Mouse (Mus musculus) spleen, adult 2 months (tissue): Measurements from ENCODE around the gene Gm28035. TPM values are rescaled to one million over a fixed set of nuclear protein-coding genes. Genes with fewer than 3 reads are reported as not detected.

Source experiments
- DNase-seq, 2 experiments: peaks; one replicate each; pipeline versions ENCODE4 v3.0.0 to v3.0.0-alpha.2; 2012 to 2021; ENCODE audit warnings: low spot score in 2 of 2, low read depth in 1 of 2
- H3K27ac ChIP-seq: fragments of 200-500 bp; 2 replicates; pipeline ENCODE4 v1.5.1; 2012; ENCODE audit warnings: low read length, inconsistent platforms; ENCODE audit not compliant: insufficient read depth
- H3K27me3 ChIP-seq: fragments of 200-500 bp; 2 replicates; pipeline ENCODE4 v1.6.1; 2012; ENCODE audit warnings: mild to moderate bottlenecking, moderate library complexity, low read length, inconsistent platforms; ENCODE audit not compliant: control insufficient read depth, insufficient read depth
- H3K36me3 ChIP-seq: fragments of 200-500 bp; 2 replicates; pipeline ENCODE4 v1.6.1; 2012; ENCODE audit warnings: mild to moderate bottlenecking, low read length, inconsistent platforms; ENCODE audit not compliant: control insufficient read depth, insufficient read depth
- H3K4me1 ChIP-seq: fragments of 200-500 bp; 2 replicates; pipeline ENCODE4 v1.6.1; 2011; ENCODE audit warnings: inconsistent platforms; ENCODE audit not compliant: control insufficient read depth, insufficient read depth, insufficient read length
- H3K4me3 ChIP-seq: fragments of 200-500 bp; 2 replicates; pipeline ENCODE4 v1.5.1; 2011; ENCODE audit warnings: mild to moderate bottlenecking, inconsistent platforms; ENCODE audit not compliant: insufficient read depth, insufficient read length; ENCODE audit errors: extremely low read depth
- CTCF ChIP-seq: fragments of 200-500 bp; IDR thresholded peaks from 2 replicates; pipeline ENCODE4 v1.5.1; 2011; ENCODE audit warnings: mild to moderate bottlenecking, inconsistent platforms; ENCODE audit not compliant: insufficient read depth, insufficient read length, insufficient replicate concordance; ENCODE audit errors: extremely low read depth
- POLR2A ChIP-seq: fragments of 200-500 bp; IDR thresholded peaks from 2 replicates; pipeline ENCODE4 v1.6.1; 2011; ENCODE audit warnings: low read depth, low read length, inconsistent platforms
- WGBS: fragments of 180-500 bp; shearing (Covaris S2); methylation state at CpG from one replicate; pipeline ENCODE4 v1.1.7; 2018; 5-methylcytosine and 5-hydroxymethylcytosine counted together
- polyA plus RNA-seq: library from polyadenylated mRNA; depleted of rRNA; stranded (reverse); fragments of >200 nt; gene quantifications from 2 replicates; pipeline ENCODE4 v1.2.3, GENCODE M21; 2012

The Gm28035 gene
- polyA plus RNA-seq, 1 experiment, result 6.0 TPM

DNA sequence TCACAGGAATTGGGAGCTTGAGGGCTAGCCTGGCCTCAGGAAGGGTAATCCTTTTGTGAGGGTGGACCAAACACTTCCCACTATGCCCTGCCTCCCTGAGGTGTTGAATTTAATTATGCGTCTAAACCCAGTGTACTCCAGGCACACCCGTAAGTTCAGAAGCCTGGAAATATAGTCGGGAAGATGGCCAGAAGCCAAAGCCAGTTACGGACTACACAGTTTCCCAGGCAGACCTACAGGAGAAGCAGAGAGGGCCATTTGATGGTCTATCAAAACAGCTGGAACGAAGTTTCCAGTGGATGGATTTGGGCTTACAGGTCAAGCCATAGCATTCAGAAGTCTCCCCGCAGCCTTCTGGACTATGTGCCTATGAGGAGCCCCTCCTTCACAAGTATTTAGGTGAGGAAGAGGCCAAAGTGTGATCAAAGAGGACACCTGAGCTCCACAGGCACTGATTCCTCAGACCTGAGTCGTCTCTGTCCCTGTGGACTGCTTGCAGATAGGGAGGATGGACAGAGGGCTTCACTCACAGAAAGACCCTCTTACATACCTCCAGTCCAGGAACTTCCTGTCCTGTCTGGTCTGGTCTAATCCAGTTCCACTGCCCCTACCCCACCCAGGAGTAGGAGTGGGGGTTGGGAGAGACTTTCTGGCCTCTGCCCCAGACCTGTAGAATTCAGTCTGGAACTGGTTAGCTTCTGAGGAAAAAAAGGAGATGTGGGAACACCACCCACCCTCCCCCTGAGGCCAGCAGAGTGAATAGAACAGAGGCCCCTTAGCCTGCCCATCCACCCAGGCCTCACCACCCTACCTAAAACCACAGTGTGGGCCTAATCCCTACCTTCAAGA lies 24.5 kb downstream of the Gm28035 start:
- Histone ChIP-seq H3K4me3 (no peak overlapping the region), H3K4me1 (no peaks in the 10 kb centered on the region), H3K36me3 (peaks cover 21% of the 10 kb centered on the region), H3K27ac (peak overlapping the region; percentile 62), H3K27me3 (no peaks in the 10 kb centered on the region)
- 91% methylated on average over 7 of the region's 7 CpGs for WGBS
- no peak for DNase-seq
- TF ChIP-seq CTCF, result no peak
- no peak for TF ChIP-seq POLR2A

DNA sequence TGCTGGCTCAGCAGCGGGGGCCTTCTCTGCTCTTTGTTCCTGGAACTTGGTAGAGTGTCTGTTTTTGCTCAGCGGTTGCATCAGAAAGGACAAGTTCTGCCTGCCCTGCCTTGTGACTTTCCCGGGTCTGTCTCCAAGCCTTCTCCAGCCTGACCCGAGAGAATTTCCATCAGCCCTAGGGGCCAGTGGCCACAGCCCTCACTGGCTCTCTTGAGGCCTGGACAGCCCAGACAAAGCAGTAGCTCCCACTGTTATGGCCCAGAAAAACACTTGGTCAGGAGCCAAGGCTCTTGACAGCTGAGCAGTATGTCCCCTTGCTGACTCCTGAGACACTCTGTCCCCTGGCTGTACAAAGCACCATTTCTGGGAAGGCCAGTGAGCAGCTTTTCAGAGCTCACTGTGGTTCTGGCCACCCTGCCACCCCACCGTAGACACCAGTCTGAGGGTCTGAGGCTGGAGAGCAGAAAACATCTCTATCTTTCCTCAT lies 25.4 kb downstream of the Gm28035 start, which contains the start of gene Phyhd1:
TSS of gene Phyhd1 (plus strand) at position 437 of the 487 bp plus-strand sequence.
- Histone ChIP-seq H3K36me3 (peaks cover 20% of the 10 kb centered on the region), H3K27me3 (no peaks in the 10 kb centered on the region), H3K27ac (peak within 1 kb of the TSS; percentile 62), H3K4me1 (peaks cover 2% of the 10 kb centered on the region; the same call in 1 of the 2 replicates), H3K4me3 (no peak within 1 kb of the TSS)
- no peak for DNase-seq
- TF ChIP-seq CTCF (no peak), POLR2A (no peak)
- WGBS, result 82% methylated on average over 5 of the region's 5 CpGs

DNA sequence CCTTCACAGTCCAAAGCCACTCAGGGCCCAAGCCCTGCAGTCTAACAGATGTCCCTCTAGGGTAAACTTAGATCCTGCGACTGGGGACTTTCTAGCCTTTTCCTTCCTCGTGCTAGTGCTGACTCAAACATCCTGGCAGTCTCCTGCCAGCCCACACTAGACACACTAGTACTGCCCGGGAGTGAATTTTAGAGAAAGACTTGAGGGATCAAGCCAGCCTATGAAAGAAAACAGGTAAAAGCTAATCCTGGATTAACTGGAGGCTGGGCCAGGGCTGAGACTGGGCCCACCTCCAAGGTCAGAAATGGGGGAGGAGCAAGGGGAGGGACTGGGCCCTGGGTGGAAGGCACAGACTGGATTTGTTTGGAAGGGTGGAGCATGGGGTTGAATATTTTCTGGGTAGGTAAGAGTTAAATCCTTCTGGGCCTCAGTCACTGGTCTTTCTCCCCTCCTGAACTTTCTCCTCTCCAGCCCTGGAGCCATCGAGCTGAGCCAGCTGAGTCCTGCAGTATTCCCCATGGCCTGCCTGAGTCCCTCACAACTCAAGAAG lies 26.1 kb downstream of the Gm28035 start:
- H3K4me3 ChIP-seq, result no peak overlapping the region
- DNase-seq, result no peak
- H3K4me1 ChIP-seq, result peaks cover 2% of the 10 kb centered on the region; the same call in 1 of the 2 replicates
- no peaks in the 10 kb centered on the region for H3K27me3 ChIP-seq
- TF ChIP-seq CTCF, result no peak
- TF ChIP-seq POLR2A, result no peak
- H3K27ac ChIP-seq, result peak overlapping the region; percentile 62
- 43% methylated on average over 4 of the region's 4 CpGs for WGBS
- peaks cover 20% of the 10 kb centered on the region for H3K36me3 ChIP-seq

- Histone ChIP-seq H3K4me3 (no peak overlapping the region), H3K27me3 (no peaks in the 10 kb centered on the region), H3K27ac (no peak overlapping the region), H3K4me1 (peaks cover 2% of the 10 kb centered on the region; the same call in 1 of the 2 replicates), H3K36me3 (peaks cover 12% of the 10 kb centered on the region)
- no peak for TF ChIP-seq POLR2A
- DNase-seq, result no peak
- WGBS, result 93% methylated on average over 2 of the region's 2 CpGs
Observed at GRCm38 (mm10) chr2:30267466-30267865, 27.1 kb downstream of the Gm28035 start.

DNA sequence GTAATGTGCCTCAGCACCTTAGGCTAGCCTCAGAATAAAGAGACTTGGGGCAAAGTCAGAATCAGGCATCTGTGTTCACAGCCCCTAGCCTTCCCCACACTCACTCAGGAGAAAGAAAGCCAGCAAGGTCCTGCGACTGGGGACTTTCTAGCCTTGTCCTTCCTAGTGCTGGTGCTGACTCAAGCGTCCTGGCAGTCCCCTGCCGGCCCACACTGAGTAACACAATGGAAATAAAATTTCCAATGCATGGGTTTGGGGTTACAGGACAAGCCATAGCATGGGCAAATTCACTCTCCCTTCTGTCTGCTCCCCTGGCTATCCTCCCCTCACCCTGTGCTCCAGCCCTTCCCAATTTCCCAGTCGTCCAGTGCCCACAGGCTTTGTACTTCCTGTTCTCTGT lies 28.0 kb downstream of the Gm28035 start:
- H3K4me3 ChIP-seq, result no peak overlapping the region
- peaks cover 7% of the 10 kb centered on the region for H3K36me3 ChIP-seq
- 76% methylated on average over 4 of the region's 4 CpGs for WGBS
- H3K27me3 ChIP-seq, result no peaks in the 10 kb centered on the region
- H3K27ac ChIP-seq, result peak overlapping the region; percentile 52
- DNase-seq, result no peak
- TF ChIP-seq POLR2A, result no peak
- peaks cover 2% of the 10 kb centered on the region; the same call in 1 of the 2 replicates for H3K4me1 ChIP-seq

DNA sequence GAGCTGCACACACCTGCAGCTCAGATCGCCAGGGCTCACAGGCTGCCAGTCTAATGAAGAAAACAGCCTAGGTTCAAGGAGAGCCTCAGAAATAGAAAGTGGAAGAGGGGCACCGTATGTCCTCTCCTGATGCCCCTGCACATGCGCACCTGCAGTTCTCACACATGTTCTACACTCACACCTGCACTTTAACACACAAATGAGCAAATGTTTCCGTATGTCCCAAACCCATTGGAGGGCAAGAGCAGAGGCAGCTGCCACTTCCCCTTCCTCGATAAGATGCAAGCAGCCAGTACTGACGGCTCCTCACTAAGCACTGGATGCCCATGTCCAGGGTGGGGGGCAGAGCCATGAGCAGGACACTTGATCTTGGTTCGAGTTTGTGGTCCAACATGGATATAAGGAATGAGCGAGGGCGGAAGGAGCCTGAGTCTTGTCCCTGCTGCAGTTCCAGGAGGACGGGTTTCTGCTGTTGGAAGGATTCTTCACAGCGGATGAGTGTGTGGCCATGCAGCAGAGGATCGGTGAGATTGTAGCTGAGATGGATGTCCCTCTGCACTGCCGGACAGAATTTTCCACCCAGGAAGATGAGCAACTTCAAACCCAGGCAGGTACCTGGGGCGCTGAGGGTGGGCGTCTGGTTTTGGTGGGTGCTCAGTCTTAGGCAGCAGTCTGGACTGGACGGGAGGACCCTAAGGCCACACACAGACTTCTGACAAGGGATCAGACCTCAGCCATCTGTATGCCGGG lies 29.0 kb downstream of the Gm28035 start:
- H3K36me3 ChIP-seq, result no peaks in the 10 kb centered on the region
- TF ChIP-seq POLR2A (no peak), CTCF (no peak)
- WGBS, result 67% methylated on average over 17 of the region's 17 CpGs
- DNase-seq, result no peak
- H3K4me3 ChIP-seq, result no peak overlapping the region
- H3K27me3 ChIP-seq, result no peaks in the 10 kb centered on the region
- peaks cover 2% of the 10 kb centered on the region; the same call in 1 of the 2 replicates for H3K4me1 ChIP-seq
- no peak overlapping the region for H3K27ac ChIP-seq
